ENCODE assay signal across 8 mouse cellular contexts in the genomic region with DNA sequence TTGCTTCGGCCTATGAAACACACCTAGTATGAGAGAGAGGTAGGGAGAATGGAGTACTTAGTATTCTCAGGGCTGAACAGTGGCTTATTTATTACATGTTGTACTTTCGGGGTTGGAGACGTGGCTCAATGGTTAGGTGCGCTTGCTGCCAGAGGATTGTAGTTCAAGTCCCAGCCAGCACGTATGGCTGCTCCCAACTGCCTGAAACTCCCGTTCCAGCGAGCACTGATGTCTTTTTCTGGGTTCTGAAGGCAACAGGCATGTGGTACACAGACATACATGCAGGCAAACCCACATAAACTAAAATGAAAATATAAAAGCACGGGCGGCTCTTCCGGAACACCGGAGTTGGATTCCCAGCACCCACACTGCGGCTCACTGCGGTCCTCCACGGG. TPM values are rescaled to one million over a fixed set of nuclear protein-coding genes. Genes with fewer than 3 reads are reported as not detected.
DNase-seq lines count a peak whose midpoint lies in the region; ATAC-seq and TF ChIP-seq lines count a peak whose summit lies in the region.

No protein-coding gene starts in this region.

- 6% methylated on average over 14 of the region's 14 CpGs for WGBS in limb, embryonic 14.5 days
- WGBS in stomach, embryonic 15.5 days = 7% methylated on average over 14 of the region's 14 CpGs

- no peak for TF ChIP-seq CTCF in testis, adult 2 months (IDR thresholded peaks at IDR 0.05; ENCODE audit: control insufficient read depth, insufficient read depth, insufficient replicate concordance, low read depth, low read length)

- peak overlapping the region; percentile 70 for H3K4me2 ChIP-seq in limb, embryonic 14.5 days (replicated peaks; ENCODE audit: low read depth, low read length, severe bottlenecking)
- H3K4me2 ChIP-seq in stomach, embryonic 15.5 days = peak overlapping the region; percentile 70

- H3K9me3 ChIP-seq in limb, embryonic 14.5 days (ENCODE audit: control insufficient read depth, low read length) = no peaks in the 10 kb centered on the region
- no peaks in the 10 kb centered on the region for H3K9me3 ChIP-seq in stomach, embryonic 15.5 days

- peak; percentile 46 for DNase-seq in cerebellum, adult 9-10 months
- DNase-seq in cerebellum, adult 9-11 months = no peak
- DNase-seq in testis, postnatal 10 days (ENCODE audit: low spot score) = no peak
- DNase-seq in limb, embryonic 14.5 days (ENCODE audit: low spot score) = no peak
- no peak for DNase-seq in left cerebral cortex, adult 11 months (ENCODE audit: low spot score)
- DNase-seq in thymus, postnatal 25 days = no peak

- H3K27ac ChIP-seq in testis, adult 2 months (ENCODE audit: control insufficient read depth, insufficient read depth, low read depth, low read length) = peak overlapping the region; percentile 97
- H3K27ac ChIP-seq in limb, embryonic 14.5 days (replicated peaks; ENCODE audit: low read depth, low read length) = peak overlapping the region; percentile 91
- peak overlapping the region; percentile 97 for H3K27ac ChIP-seq in stomach, embryonic 15.5 days

- H3K36me3 ChIP-seq in testis, adult 2 months (ENCODE audit: control insufficient read depth, insufficient read depth, low read length) = no peaks in the 10 kb centered on the region
- peaks cover 13% of the 10 kb centered on the region for H3K36me3 ChIP-seq in limb, embryonic 14.5 days (ENCODE audit: control insufficient read depth, insufficient read depth, low read length)
- H3K36me3 ChIP-seq in stomach, embryonic 15.5 days = no peaks in the 10 kb centered on the region

- TF ChIP-seq POLR2A in testis, adult 2 months (IDR thresholded peaks at IDR 0.05; ENCODE audit: control insufficient read depth, low read depth, low read length) = no peak
- no peak for TF ChIP-seq POLR2A in limb, embryonic 14.5 days (IDR thresholded peaks at IDR 0.05; ENCODE audit: borderline replicate concordance, extremely low read depth, insufficient read depth, insufficient read length)

- peak overlapping the region; percentile 73 for H3K9ac ChIP-seq in limb, embryonic 14.5 days (ENCODE audit: low read depth, low read length, severe bottlenecking)
- peak overlapping the region; percentile 66 for H3K9ac ChIP-seq in stomach, embryonic 15.5 days

- peak overlapping the region; percentile 99 for H3K4me3 ChIP-seq in testis, adult 2 months (ENCODE audit: control insufficient read depth, low read depth, low read length)
- peak overlapping the region; percentile 59 for H3K4me3 ChIP-seq in limb, embryonic 14.5 days (replicated peaks; ENCODE audit: low read length)
- peak overlapping the region; percentile 71 for H3K4me3 ChIP-seq in stomach, embryonic 15.5 days (replicated peaks)

- ATAC-seq in limb, embryonic 14.5 days (ENCODE audit: low FRiP score, low read depth) = no peak; the same call in 1 of the 2 replicates
- peak; percentile 31 for ATAC-seq in stomach, embryonic 15.5 days (ENCODE audit: insufficient read depth, low FRiP score, low read depth)

- no peaks in the 10 kb centered on the region for H3K27me3 ChIP-seq in testis, adult 2 months (ENCODE audit: control insufficient read depth, insufficient read depth, low read length)
- H3K27me3 ChIP-seq in limb, embryonic 14.5 days (ENCODE audit: control insufficient read depth, insufficient read depth, low read length) = no peaks in the 10 kb centered on the region
- no peaks in the 10 kb centered on the region for H3K27me3 ChIP-seq in stomach, embryonic 15.5 days (replicated peaks)

- H3K4me1 ChIP-seq in testis, adult 2 months (ENCODE audit: control insufficient read depth, insufficient read depth, low read length) = peaks cover 5% of the 10 kb centered on the region; the same call in 1 of the 2 replicates
- H3K4me1 ChIP-seq in limb, embryonic 14.5 days (ENCODE audit: control insufficient read depth, insufficient read depth, low read length) = peaks cover 8% of the 10 kb centered on the region; the same call in 1 of the 2 replicates
- H3K4me1 ChIP-seq in stomach, embryonic 15.5 days = 0 out of 2 replicates have a peak, but pooled peaks cover 8% of the 10 kb centered on the region

RNA-seq across cellular contexts. Expression of a gene that starts 0.7 kb away (rescaled TPM):
- polyA plus RNA-seq in testis, adult 2 months (2012; rRNA removed) = 2.8 and 3.0 TPM in 2 replicates
- 12.1 and 12.5 TPM in 2 replicates for polyA plus RNA-seq in limb, embryonic 14.5 days (2012; rRNA removed)
- polyA plus RNA-seq in limb, embryonic 14.5 days (2014; fragmentation: Nextera tagmentation; extraction: Ambion mirVana) = 27.2 and 28.4 TPM in 2 replicates
- 29.0 and 30.8 TPM in 2 replicates for polyA plus RNA-seq in stomach, embryonic 15.5 days (2015; fragmentation: Nextera tagmentation; extraction: Ambion mirVana)

RNA-seq across cellular contexts. Expression of a gene that starts 20.1 kb away (rescaled TPM):
- polyA plus RNA-seq in testis, adult 2 months (2012; rRNA removed) = not detected in 2 replicates
- 0.86 and 1.1 TPM in 2 replicates for polyA plus RNA-seq in limb, embryonic 14.5 days (2012; rRNA removed)
- polyA plus RNA-seq in limb, embryonic 14.5 days (2014; fragmentation: Nextera tagmentation; extraction: Ambion mirVana) = 2.7 and 2.8 TPM in 2 replicates
- 1.3 and 1.7 TPM in 2 replicates for polyA plus RNA-seq in stomach, embryonic 15.5 days (2015; fragmentation: Nextera tagmentation; extraction: Ambion mirVana)

RNA-seq across cellular contexts. Expression of a gene that starts 21.4 kb away (rescaled TPM):
- 2.9 and 3.7 TPM in 2 replicates for polyA plus RNA-seq in testis, adult 2 months (2012; rRNA removed)
- polyA plus RNA-seq in limb, embryonic 14.5 days (2012; rRNA removed) = 10.6 and 13.0 TPM in 2 replicates
- 7.9 and 8.1 TPM in 2 replicates for polyA plus RNA-seq in limb, embryonic 14.5 days (2014; fragmentation: Nextera tagmentation; extraction: Ambion mirVana)
- 7.7 and 8.6 TPM in 2 replicates for polyA plus RNA-seq in stomach, embryonic 15.5 days (2015; fragmentation: Nextera tagmentation; extraction: Ambion mirVana)
